Mouse (Mus musculus): ENCODE measurements around the gene Ly6g6e. TPM values are rescaled to one million over a fixed set of nuclear protein-coding genes. Genes with fewer than 3 reads are reported as not detected.

Gene Ly6g6e
- polyA plus RNA-seq, 2 experiments, result 0.08 TPM; not detected in 1

- H3K4me3 ChIP-seq (ENCODE audit: insufficient read depth in 1 of 2, low read depth in 2 of 2, low read length in 2 of 2), result no peak overlapping the region
- H3K4me2 ChIP-seq (ENCODE audit: low read depth), result no peak overlapping the region
- no peak overlapping the region for H3K9ac ChIP-seq (replicated peaks)
- DNase-seq (ENCODE audit: low read depth in 3 of 3, low spot score in 3 of 3) (no peak), ATAC-seq (ENCODE audit: insufficient read depth) (no peak)
- no peaks in the 10 kb centered on the region for H3K9me3 ChIP-seq (ENCODE audit: control insufficient read depth, low read length)
- no peak overlapping the region for H3K27ac ChIP-seq
- TF ChIP-seq CTCF (IDR thresholded peaks at IDR 0.05; ENCODE audit: low read depth), result no peak
- H3K27me3 ChIP-seq (ENCODE audit: control insufficient read depth, insufficient read depth, low read length), result no peaks in the 10 kb centered on the region
- 78% methylated on average over 8 of the region's 8 CpGs for WGBS (ENCODE audit: insufficient replicate concordance)
- H3K4me1 ChIP-seq (replicated peaks; ENCODE audit: control insufficient read depth in 2 of 2, insufficient read depth in 2 of 2, low read length in 1 of 2), result peaks cover 25 to 34% of the 10 kb centered on the region in 2 experiments
- peaks cover 25% of the 10 kb centered on the region for H3K36me3 ChIP-seq (replicated peaks; ENCODE audit: control insufficient read depth, insufficient read depth, low read depth)
These were observed 25.6 kb downstream of the Ly6g6e start for GRCm38 (mm10) chr17:35102299-35102698.

GRCm38 (mm10) chr17:35103221-35103690, 26.6 kb downstream of the Ly6g6e start:
- Histone ChIP-seq H3K9ac (replicated peaks) (no peak overlapping the region), H3K4me2 (ENCODE audit: low read depth) (no peak overlapping the region), H3K4me3 (ENCODE audit: insufficient read depth in 1 of 2, low read depth in 2 of 2, low read length in 2 of 2) (no peak overlapping the region), H3K36me3 (replicated peaks; ENCODE audit: control insufficient read depth, insufficient read depth, low read depth) (peaks cover 20% of the 10 kb centered on the region), H3K27ac (no peak overlapping the region; the same call in 1 of the 2 replicates), H3K27me3 (ENCODE audit: control insufficient read depth, insufficient read depth, low read length) (no peaks in the 10 kb centered on the region), H3K4me1 (replicated peaks; ENCODE audit: control insufficient read depth in 2 of 2, insufficient read depth in 2 of 2, low read length in 1 of 2) (peaks cover 25 to 34% of the 10 kb centered on the region in 2 experiments), H3K9me3 (ENCODE audit: control insufficient read depth, low read length) (no peaks in the 10 kb centered on the region)
- TF ChIP-seq EP300 (IDR thresholded peaks at IDR 0.05; ENCODE audit: low read depth), result no peak
- TF ChIP-seq CTCF (IDR thresholded peaks at IDR 0.05; ENCODE audit: low read depth), result no peak
- ATAC-seq (ENCODE audit: insufficient read depth), result no peak
- WGBS (ENCODE audit: insufficient replicate concordance), result 48% methylated on average over 6 of the region's 6 CpGs
- no peak for DNase-seq (ENCODE audit: low read depth in 3 of 3, low spot score in 3 of 3)

GRCm38 (mm10) chr17:35104079-35104478, 27.4 kb downstream of the Ly6g6e start:
- DNase-seq (ENCODE audit: low read depth in 3 of 3, low spot score in 3 of 3) (no peak), ATAC-seq (ENCODE audit: insufficient read depth) (no peak; the same call in 1 of the 2 replicates)
- no peak for TF ChIP-seq EP300 (IDR thresholded peaks at IDR 0.05; ENCODE audit: low read depth)
- TF ChIP-seq CTCF (IDR thresholded peaks at IDR 0.05; ENCODE audit: low read depth), result no peak
- Histone ChIP-seq H3K27me3 (ENCODE audit: control insufficient read depth, insufficient read depth, low read length) (no peaks in the 10 kb centered on the region), H3K36me3 (replicated peaks; ENCODE audit: control insufficient read depth, insufficient read depth, low read depth) (peaks cover 13% of the 10 kb centered on the region), H3K4me2 (ENCODE audit: low read depth) (peak overlapping the region; percentile 48), H3K4me1 (replicated peaks; ENCODE audit: control insufficient read depth in 2 of 2, insufficient read depth in 2 of 2, low read length in 1 of 2) (peaks cover 25 to 34% of the 10 kb centered on the region in 2 experiments), H3K4me3 (ENCODE audit: insufficient read depth in 1 of 2, low read depth in 2 of 2, low read length in 2 of 2) (no peak overlapping the region), H3K9ac (replicated peaks) (peak overlapping the region; percentile 25), H3K27ac (peak overlapping the region; percentile 67), H3K9me3 (ENCODE audit: control insufficient read depth, low read length) (no peaks in the 10 kb centered on the region)
- WGBS (ENCODE audit: insufficient replicate concordance), result 66% methylated on average over 7 of the region's 7 CpGs

GRCm38 (mm10) chr17:35104754-35105153, 28.1 kb downstream of the Ly6g6e start:
- peak overlapping the region; percentile 48 for H3K4me2 ChIP-seq (ENCODE audit: low read depth)
- H3K27ac ChIP-seq, result peak overlapping the region; percentile 67
- H3K9ac ChIP-seq (replicated peaks), result peak overlapping the region; percentile 53
- ATAC-seq (ENCODE audit: insufficient read depth) (peak; percentile 89), DNase-seq (ENCODE audit: low read depth in 3 of 3, low spot score in 3 of 3) (peak; percentile 74 to 79 (median 78))
- H3K4me1 ChIP-seq (replicated peaks; ENCODE audit: control insufficient read depth in 2 of 2, insufficient read depth in 2 of 2, low read length in 1 of 2), result peaks cover 25 to 34% of the 10 kb centered on the region in 2 experiments
- whole genome bisulfite sequencing (ENCODE audit: insufficient replicate concordance), result 18% methylated on average over 6 of the region's 6 CpGs
- H3K4me3 ChIP-seq (ENCODE audit: insufficient read depth in 1 of 2, low read depth in 2 of 2, low read length in 2 of 2), result no peak overlapping the region
- peaks cover 13% of the 10 kb centered on the region for H3K36me3 ChIP-seq (replicated peaks; ENCODE audit: control insufficient read depth, insufficient read depth, low read depth)
- H3K9me3 ChIP-seq (ENCODE audit: control insufficient read depth, low read length), result no peaks in the 10 kb centered on the region
- no peaks in the 10 kb centered on the region for H3K27me3 ChIP-seq (ENCODE audit: control insufficient read depth, insufficient read depth, low read length)
- TF ChIP-seq EP300 (IDR thresholded peaks at IDR 0.05; ENCODE audit: low read depth) (peak; percentile 91), CTCF (IDR thresholded peaks at IDR 0.05; ENCODE audit: low read depth) (no peak)

GRCm38 (mm10) chr17:35105740-35106389, 29.2 kb downstream of the Ly6g6e start:
- no peak overlapping the region for H3K4me3 ChIP-seq (ENCODE audit: insufficient read depth in 1 of 2, low read depth in 2 of 2, low read length in 2 of 2)
- no peaks in the 10 kb centered on the region for H3K27me3 ChIP-seq (ENCODE audit: control insufficient read depth, insufficient read depth, low read length)
- H3K9ac ChIP-seq (replicated peaks), result peak overlapping the region; percentile 6; the same call in 1 of the 2 replicates
- H3K4me1 ChIP-seq (replicated peaks; ENCODE audit: control insufficient read depth in 2 of 2, insufficient read depth in 2 of 2, low read length in 1 of 2), result peaks cover 25 to 34% of the 10 kb centered on the region in 2 experiments
- peak overlapping the region; percentile 67 for H3K27ac ChIP-seq
- H3K4me2 ChIP-seq (ENCODE audit: low read depth), result peak overlapping the region; percentile 32; the same call in 1 of the 2 replicates
- 21% methylated on average over 13 of the region's 13 CpGs for WGBS (ENCODE audit: insufficient replicate concordance)
- ATAC-seq (ENCODE audit: insufficient read depth) (no peak), DNase-seq (ENCODE audit: low read depth in 3 of 3, low spot score in 3 of 3) (peak in 1 of 3 experiments; percentile 40)
- TF ChIP-seq EP300 (IDR thresholded peaks at IDR 0.05; ENCODE audit: low read depth), result no peak
- TF ChIP-seq CTCF (IDR thresholded peaks at IDR 0.05; ENCODE audit: low read depth), result peak; percentile 87
- no peaks in the 10 kb centered on the region for H3K9me3 ChIP-seq (ENCODE audit: control insufficient read depth, low read length)
- peaks cover 8% of the 10 kb centered on the region for H3K36me3 ChIP-seq (replicated peaks; ENCODE audit: control insufficient read depth, insufficient read depth, low read depth)

Data from liver, embryonic 14.5 days (tissue).